Mouse (Mus musculus): ENCODE measurements around the gene Dnah17. TPM values are rescaled to one million over a fixed set of nuclear protein-coding genes. Genes with fewer than 3 reads are reported as not detected.

Dnah17 gene
- total and polyA plus RNA-seq, 3 experiments = 0.08 to 0.26 (median 0.11) TPM

- Histone ChIP-seq H3K79me2 (replicated peaks; ENCODE audit: control insufficient read depth, insufficient read depth, low read length) (no peaks in the 10 kb centered on the region), H3K27ac (no peak overlapping the region), H3K27me3 (ENCODE audit: control insufficient read depth, insufficient read depth, low read length) (no peaks in the 10 kb centered on the region), H3K36me3 (ENCODE audit: control insufficient read depth, insufficient read depth, low read length) (no peaks in the 10 kb centered on the region; the same call in 1 of the 2 replicates), H3K4me1 (ENCODE audit: control insufficient read depth, insufficient read depth, low read length) (peaks cover 10% of the 10 kb centered on the region), H3K9ac (ENCODE audit: low read depth, low read length) (no peak overlapping the region), H3K4me3 (no peak overlapping the region)
- no peak for TF ChIP-seq EP300 (IDR thresholded peaks at IDR 0.05; ENCODE audit: insufficient read depth, low read depth, low read length)
- TF ChIP-seq CTCF (IDR thresholded peaks at IDR 0.05) = no peak
- no peak for TF ChIP-seq POLR2A (IDR thresholded peaks at IDR 0.05; ENCODE audit: insufficient read depth, low read depth, low read length)
- intact Hi-C loops (cut with DNase I) = no loop called here
- WGBS = 83% methylated on average over 9 of the region's 9 CpGs
- DNase-seq = no peak
Observed at GRCm38 (mm10) chr11:118168714-118169113, 38.3 kb upstream of the Dnah17 start.

DNA sequence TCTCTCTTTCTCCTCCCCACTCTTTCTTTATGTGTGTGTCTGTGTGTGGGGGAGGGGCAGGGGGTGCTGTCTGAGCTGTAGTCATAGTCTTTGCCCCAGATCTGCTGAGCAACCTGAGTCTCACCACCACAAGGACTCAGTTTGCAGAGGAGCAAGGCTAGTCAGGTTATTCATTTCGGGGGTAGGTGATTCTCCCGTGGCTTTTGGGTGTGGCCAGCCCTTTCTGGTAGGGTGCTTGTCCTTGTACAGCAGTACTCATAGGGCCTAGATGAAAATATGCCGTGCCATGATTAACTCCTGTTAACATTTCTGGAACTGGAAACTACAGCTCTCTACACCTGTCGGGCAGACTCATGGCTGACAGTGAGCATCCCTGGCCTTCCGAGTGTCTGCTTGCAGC, 36.2 kb upstream of the Dnah17 start:
- Histone ChIP-seq H3K79me2 (replicated peaks; ENCODE audit: control insufficient read depth, insufficient read depth, low read length) (no peaks in the 10 kb centered on the region), H3K27ac (no peak overlapping the region), H3K36me3 (ENCODE audit: control insufficient read depth, insufficient read depth, low read length) (no peaks in the 10 kb centered on the region; the same call in 1 of the 2 replicates), H3K4me1 (ENCODE audit: control insufficient read depth, insufficient read depth, low read length) (peaks cover 7% of the 10 kb centered on the region), H3K9ac (ENCODE audit: low read depth, low read length) (no peak overlapping the region), H3K27me3 (ENCODE audit: control insufficient read depth, insufficient read depth, low read length) (no peaks in the 10 kb centered on the region), H3K4me3 (no peak overlapping the region)
- intact Hi-C loops (cut with DNase I) = no loop called here
- no peak for DNase-seq
- WGBS = 92% methylated on average over 5 of the region's 5 CpGs
- TF ChIP-seq POLR2A (IDR thresholded peaks at IDR 0.05; ENCODE audit: insufficient read depth, low read depth, low read length) = no peak
- no peak for TF ChIP-seq EP300 (IDR thresholded peaks at IDR 0.05; ENCODE audit: insufficient read depth, low read depth, low read length)
- TF ChIP-seq CTCF (IDR thresholded peaks at IDR 0.05) = no peak

DNA sequence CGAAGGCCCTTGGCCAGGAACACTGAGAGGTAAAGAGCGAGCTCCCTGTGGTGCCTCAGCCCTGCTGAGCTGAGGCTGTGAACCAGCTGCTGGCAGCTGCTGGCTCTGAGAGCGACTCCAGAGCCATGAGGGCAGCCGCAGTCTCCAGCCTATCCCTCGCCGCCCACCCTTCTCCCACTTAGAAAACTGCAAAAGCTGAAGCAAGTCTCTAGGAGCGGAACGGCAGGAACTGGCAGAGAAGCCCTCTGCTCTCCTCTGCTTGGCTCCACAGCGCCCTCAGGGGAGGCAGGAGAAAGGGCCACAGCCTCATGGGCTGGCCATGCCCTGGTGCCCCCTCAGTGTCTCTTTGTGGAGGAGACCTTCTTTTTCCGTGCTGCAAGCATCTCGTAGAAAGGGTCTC, 35.2 kb upstream of the Dnah17 start:
- no peak for DNase-seq
- Histone ChIP-seq H3K27me3 (ENCODE audit: control insufficient read depth, insufficient read depth, low read length) (no peaks in the 10 kb centered on the region), H3K4me3 (no peak overlapping the region), H3K27ac (no peak overlapping the region), H3K4me1 (ENCODE audit: control insufficient read depth, insufficient read depth, low read length) (peaks cover 7% of the 10 kb centered on the region), H3K79me2 (replicated peaks; ENCODE audit: control insufficient read depth, insufficient read depth, low read length) (no peaks in the 10 kb centered on the region), H3K9ac (ENCODE audit: low read depth, low read length) (no peak overlapping the region), H3K36me3 (ENCODE audit: control insufficient read depth, insufficient read depth, low read length) (no peaks in the 10 kb centered on the region; the same call in 1 of the 2 replicates)
- 78% methylated on average over 11 of the region's 11 CpGs for WGBS
- TF ChIP-seq POLR2A (IDR thresholded peaks at IDR 0.05; ENCODE audit: insufficient read depth, low read depth, low read length) (no peak), EP300 (IDR thresholded peaks at IDR 0.05; ENCODE audit: insufficient read depth, low read depth, low read length) (no peak), CTCF (IDR thresholded peaks at IDR 0.05) (no peak)
- intact Hi-C loops (cut with DNase I) = no loop called here

DNA sequence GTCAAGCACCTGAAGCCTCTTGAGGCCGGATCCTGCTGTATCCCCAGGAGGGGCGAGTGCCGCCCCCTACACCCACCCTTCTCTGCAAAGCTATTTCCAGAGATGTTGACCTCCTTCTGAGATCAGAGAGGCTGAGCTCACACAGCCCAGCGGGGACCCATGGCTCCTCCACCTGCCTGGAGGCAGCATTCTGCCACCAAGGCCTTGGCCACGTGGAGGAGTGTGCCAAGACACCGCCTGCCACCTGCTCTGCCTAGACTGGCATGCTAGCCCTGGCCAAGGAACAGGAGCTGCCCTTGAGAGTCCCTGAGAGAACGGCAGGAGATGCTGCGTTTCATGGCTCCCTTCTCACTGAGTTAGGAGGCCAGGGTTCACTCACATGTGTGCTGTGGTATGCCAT, 34.1 kb upstream of the Dnah17 start:
- peaks cover 5% of the 10 kb centered on the region; the same call in 1 of the 2 replicates for H3K4me1 ChIP-seq (ENCODE audit: control insufficient read depth, insufficient read depth, low read length)
- no peaks in the 10 kb centered on the region for H3K79me2 ChIP-seq (replicated peaks; ENCODE audit: control insufficient read depth, insufficient read depth, low read length)
- H3K4me3 ChIP-seq = no peak overlapping the region
- no peak overlapping the region for H3K9ac ChIP-seq (ENCODE audit: low read depth, low read length)
- H3K27ac ChIP-seq = no peak overlapping the region
- no peaks in the 10 kb centered on the region for H3K36me3 ChIP-seq (ENCODE audit: control insufficient read depth, insufficient read depth, low read length)
- no peak for DNase-seq
- intact Hi-C loops (cut with DNase I) = no loop called here
- no peak for TF ChIP-seq EP300 (IDR thresholded peaks at IDR 0.05; ENCODE audit: insufficient read depth, low read depth, low read length)
- TF ChIP-seq CTCF (IDR thresholded peaks at IDR 0.05) = no peak
- TF ChIP-seq POLR2A (IDR thresholded peaks at IDR 0.05; ENCODE audit: insufficient read depth, low read depth, low read length) = no peak
- WGBS = 85% methylated on average over 8 of the region's 8 CpGs
- no peaks in the 10 kb centered on the region for H3K27me3 ChIP-seq (ENCODE audit: control insufficient read depth, insufficient read depth, low read length)

DNA sequence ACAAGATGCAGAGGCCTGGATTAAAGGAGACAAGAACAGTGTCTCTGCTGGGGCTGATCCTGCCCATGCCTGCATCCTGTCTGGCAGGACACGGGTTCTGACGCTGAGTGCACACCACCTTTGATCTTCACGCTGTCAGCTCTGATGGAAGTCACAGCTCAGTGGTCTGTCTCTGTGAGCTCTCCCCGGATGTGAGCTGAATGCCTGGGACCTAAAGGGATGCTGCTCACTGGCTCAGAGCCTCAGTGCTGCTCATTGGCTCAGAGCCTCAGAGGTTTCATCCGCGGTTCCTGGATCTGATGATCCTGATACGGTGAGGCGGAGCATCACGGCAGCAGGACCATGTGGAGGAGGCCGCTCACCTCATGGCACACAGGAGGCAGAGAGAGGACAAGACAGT, 31.8 kb upstream of the Dnah17 start:
- peaks cover 5% of the 10 kb centered on the region; the same call in 1 of the 2 replicates for H3K4me1 ChIP-seq (ENCODE audit: control insufficient read depth, insufficient read depth, low read length)

GRCm38 (mm10) chr11:118161240-118161639, 30.8 kb upstream of the Dnah17 start:
- Histone ChIP-seq H3K27me3 (ENCODE audit: control insufficient read depth, insufficient read depth, low read length) (no peaks in the 10 kb centered on the region), H3K4me3 (no peak overlapping the region), H3K4me1 (ENCODE audit: control insufficient read depth, insufficient read depth, low read length) (peaks cover 5% of the 10 kb centered on the region; the same call in 1 of the 2 replicates), H3K27ac (no peak overlapping the region), H3K9ac (ENCODE audit: low read depth, low read length) (no peak overlapping the region), H3K79me2 (replicated peaks; ENCODE audit: control insufficient read depth, insufficient read depth, low read length) (no peaks in the 10 kb centered on the region), H3K36me3 (ENCODE audit: control insufficient read depth, insufficient read depth, low read length) (no peaks in the 10 kb centered on the region)
- DNase-seq = no peak
- intact Hi-C loops (cut with DNase I) = no loop called here
- TF ChIP-seq CTCF (IDR thresholded peaks at IDR 0.05) (no peak), POLR2A (IDR thresholded peaks at IDR 0.05; ENCODE audit: insufficient read depth, low read depth, low read length) (no peak), EP300 (IDR thresholded peaks at IDR 0.05; ENCODE audit: insufficient read depth, low read depth, low read length) (no peak)
- WGBS = 50% methylated on average over 6 of the region's 6 CpGs

More for the DNA sequence above, 31.8 kb upstream of the Dnah17 start:
- intact Hi-C loops (cut with DNase I) = no loop called here
- 57% methylated on average over 10 of the region's 10 CpGs for WGBS
- Histone ChIP-seq H3K4me3 (no peak overlapping the region), H3K36me3 (ENCODE audit: control insufficient read depth, insufficient read depth, low read length) (no peaks in the 10 kb centered on the region), H3K27ac (no peak overlapping the region), H3K79me2 (replicated peaks; ENCODE audit: control insufficient read depth, insufficient read depth, low read length) (no peaks in the 10 kb centered on the region), H3K27me3 (ENCODE audit: control insufficient read depth, insufficient read depth, low read length) (no peaks in the 10 kb centered on the region), H3K9ac (ENCODE audit: low read depth, low read length) (no peak overlapping the region)
- TF ChIP-seq CTCF (IDR thresholded peaks at IDR 0.05) = no peak
- TF ChIP-seq EP300 (IDR thresholded peaks at IDR 0.05; ENCODE audit: insufficient read depth, low read depth, low read length) = no peak
- no peak for TF ChIP-seq POLR2A (IDR thresholded peaks at IDR 0.05; ENCODE audit: insufficient read depth, low read depth, low read length)
- no peak for DNase-seq

All from heart, adult 2 months (tissue).